Mouse (Mus musculus) mesoderm, embryonic 11.5 days (tissue): ENCODE data around the gene Zmynd10.
"Not testable (repeated sequence)": the region's sequence is repeated elsewhere in the genome, so short reads cannot be mapped to it uniquely, and the experiment has no call there.

Source experiments
- DNase-seq: peaks from one replicate; pipeline ENCODE4 v3.0.0-alpha.2; 2012; ENCODE audit warnings: low read depth, low spot score

Gene Zmynd10

DNA sequence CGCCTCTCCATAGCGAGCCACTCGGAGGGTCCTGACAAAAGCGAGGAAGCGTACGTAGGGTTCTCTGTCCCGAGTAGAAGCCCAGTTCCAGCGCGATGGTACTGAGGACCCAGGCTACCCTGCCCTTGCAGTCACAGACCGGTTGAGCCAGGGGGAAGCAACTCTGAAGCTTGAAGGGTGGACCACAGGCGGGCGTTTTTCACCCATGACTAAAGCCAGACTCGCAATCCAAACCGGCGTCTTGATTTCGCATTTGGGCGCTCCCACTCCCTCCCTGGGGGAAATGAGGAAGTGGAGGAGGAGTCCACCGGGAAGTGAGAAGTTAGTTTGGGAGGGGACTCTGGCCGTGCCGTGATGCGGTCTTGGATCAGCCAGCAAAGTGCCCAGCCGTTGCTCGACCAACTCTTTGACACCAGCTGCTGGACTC is 7.9 kb downstream of the Zmynd10 start:
- peak; percentile 60 for DNase-seq

DNA sequence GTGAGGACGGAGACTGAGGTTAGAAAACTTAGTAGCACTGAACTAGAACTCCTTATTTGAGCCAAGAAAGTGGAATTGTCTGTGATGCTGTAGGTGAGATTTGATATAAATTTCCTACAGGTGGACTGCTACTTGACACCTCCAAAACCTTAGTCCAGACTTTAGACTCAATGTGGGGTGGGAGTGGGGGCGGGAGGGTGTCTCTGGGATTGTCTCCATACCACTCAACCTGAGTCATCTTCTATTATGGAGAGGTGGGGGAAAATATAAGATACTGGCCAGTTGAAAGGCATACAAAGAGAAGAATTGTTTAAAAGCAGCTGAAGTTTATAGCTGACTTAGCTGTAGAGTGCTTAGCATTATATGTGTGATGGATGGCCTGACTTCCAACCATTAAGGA is 8.6 kb downstream of the Zmynd10 start:
- no peak for DNase-seq

DNA sequence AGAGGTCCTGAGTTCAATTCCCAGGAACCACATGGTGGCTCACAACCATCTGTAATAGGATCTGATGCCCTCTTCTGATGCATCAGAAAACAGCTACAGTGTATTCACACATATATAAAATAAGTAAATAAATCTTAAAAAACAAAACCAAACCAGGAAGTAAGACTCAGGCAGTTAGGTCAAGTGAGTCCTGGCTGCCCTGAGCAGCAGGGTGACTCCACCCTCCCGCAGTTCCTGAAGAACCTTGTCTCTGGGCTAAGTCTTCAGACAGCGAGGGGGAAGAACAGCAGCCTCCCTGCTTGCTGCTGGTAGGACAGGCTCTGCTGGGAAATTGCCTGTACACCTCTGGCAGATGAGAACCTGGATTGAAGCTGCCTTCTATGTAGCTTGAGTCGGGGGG is 9.2 kb downstream of the Zmynd10 start:
- no peak for DNase-seq

DNA sequence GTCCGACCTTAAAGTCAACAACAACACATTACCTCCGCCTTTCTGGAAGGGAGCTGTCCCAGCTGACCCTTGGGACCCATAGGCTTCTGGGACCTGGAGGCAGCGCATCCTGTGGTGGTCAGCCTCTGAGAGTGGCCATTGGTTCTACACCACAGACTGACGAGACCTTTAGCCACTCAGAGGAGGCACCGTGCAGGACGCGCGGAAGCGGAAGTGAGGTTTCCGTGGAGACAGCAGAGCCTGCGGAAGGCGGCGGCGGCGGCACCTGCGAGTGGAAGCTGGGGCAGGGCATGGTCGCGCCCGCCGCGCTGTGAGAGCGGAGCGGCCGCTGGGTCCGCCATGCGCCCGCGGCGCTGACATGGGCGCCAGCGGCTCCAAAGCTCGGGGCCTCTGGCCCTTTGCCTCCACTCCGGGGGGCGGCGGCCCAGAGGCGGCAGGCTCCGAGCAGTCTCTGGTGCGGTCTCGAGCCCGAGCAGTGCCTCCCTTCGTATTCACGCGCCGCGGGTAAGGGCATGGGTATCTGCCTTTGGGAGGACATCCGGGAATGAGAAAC is 16.0 kb downstream of the Zmynd10 start, which contains the start of gene Tusc2:
Gene Tusc2, plus strand, starts transcription at position 227 of the 553 bp plus-strand sequence.
- peak; percentile 95 for DNase-seq

DNA sequence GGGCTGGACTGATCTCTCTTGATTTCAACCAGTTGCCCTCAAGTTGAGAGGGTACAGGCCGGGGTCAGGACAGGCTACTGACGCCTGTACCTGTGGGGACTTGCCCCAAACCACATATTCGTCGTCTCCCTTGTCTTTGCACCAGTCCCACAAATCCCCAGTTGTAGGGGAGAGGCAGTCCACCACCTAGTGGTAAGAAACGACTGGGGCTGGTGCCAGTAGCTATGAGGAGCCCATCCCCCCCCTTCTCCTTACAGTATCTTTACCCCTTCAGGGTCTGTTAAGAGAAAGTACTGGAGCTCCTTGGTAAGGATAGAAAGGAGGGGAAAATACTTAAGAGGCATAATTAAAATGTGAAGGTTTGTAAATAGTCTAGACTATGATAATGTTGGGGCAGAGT is 18.5 kb downstream of the Zmynd10 start:
- DNase-seq: not testable (repeated sequence)

DNA sequence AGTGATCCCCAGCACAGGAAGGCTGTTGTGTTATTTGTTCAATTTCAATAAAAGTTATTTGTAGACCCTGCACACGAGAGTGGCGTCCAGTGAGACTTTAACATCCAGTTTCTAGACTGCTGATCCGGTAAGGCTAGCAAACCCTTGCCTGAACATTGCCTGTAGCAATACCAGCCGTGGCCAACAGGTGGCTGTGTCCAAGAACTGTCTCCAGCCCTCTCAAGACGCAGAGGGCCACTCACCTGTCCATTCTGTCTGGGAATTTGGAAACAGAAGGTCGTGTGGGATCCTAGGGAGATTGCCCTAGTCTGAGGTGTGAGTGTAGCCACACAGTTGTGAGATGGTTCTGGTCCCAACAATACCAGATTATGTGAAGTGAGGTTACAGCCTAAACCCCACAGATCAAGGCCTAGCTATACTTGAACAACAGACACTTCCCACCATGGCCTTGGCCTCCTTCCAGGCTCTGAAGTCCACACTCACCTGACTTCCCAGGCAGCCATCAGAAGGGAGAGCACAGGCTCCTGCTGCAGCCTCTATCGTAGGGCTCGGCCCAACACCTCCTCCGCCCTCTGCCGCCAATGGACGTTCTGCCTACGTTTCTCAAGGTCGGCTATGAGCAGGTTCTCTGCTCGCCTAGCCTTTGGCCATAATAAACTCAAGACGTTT is 19.1 kb downstream of the Zmynd10 start:
- peak; percentile 76 for DNase-seq

DNA sequence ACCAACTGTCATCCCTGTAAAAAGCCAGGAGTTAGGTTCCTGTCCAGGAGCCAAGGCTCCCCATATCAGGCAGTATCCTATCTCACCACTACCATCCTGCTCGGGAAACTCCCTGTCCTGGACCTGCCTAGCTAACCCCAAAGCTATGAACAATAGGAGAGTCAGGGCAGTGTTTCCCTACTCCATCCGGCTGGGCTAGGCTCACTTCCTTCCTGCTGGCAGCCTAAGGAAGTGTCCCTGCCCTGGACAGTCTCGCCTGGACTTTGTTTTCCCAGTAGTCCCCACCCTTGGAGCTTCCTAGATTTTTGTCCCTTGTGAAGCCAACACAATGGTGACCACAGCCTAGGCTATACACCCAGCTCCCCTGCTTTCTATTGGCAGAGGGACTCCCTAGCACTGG is 19.8 kb downstream of the Zmynd10 start:
- no peak for DNase-seq

DNA sequence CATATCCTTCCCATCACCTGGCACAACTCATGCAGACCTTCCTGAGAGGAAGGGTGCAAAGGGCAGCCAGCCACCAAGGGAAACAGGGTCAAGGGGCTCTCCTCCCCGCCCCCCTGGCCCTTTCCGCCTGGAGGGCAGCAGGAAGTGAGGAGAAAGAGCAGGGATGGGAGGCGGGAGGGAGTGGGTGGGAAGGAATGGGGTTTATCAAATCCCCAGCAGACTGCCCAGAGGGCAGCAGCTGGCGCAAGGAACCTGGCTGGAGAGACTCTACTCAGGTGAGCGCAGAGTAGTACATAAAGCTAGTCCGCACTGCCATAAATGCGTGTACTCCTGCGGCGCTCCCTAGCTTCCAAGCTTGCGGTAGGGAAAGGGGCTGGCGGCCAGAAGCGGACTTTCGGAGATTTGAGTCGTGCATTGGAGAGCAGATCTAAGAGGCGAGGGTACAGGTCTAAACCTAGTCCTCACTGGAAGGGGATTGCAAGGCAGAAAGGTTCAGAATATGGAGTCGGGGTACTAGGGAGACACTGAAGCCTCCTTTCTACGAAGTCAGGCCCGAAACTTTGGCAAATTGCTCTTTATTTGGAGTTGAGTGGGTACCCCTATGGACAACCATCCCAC is 20.7 kb downstream of the Zmynd10 start, which contains the start of gene Hyal2:
Gene Hyal2, plus strand, starts transcription at position 244 of the 618 bp plus-strand sequence.
- no peak for DNase-seq

DNA sequence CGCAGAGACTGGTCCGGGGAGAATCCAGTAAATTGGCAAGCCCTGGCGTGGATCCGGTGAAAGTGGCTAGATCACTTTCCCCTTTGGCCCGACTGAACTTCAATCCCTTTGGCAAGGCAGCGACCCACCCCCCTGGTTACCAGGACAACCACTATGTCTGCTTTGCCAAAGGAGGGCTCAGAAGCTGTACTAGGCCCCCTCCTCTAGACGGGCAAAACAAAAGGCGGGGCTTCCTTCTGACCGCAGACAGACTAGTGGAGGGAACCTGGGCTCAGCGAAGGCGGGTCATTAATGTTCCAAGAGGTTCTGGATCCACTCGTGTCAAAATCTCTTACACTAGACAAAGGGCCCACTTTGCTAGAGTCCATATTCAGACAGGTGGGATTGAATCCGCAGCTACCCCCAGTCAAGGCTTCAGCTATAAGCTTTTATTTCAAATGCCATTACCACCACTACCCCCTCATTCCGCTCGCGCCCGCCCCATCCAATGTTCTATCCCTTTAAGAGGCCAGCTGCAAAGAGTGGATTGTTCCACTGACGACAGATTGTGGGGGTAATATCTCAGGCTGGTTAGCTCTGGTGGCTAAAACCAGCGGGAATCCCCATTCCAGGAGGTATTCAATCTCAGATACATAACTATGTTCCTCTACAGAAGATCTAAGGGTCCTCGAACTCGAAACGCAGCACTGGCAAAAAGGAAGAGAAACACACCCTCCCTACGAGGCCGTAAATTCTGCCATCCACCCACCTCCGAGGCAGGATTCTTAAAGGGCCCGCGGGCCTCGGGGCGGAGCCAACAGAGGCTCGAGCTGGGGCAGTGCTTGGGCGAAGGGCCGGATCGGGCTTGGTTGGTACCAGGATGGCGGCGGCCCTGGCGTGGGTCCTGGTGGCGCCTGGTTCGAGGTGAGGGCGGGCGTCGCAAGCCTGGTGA is 21.5 kb downstream of the Zmynd10 start:
- peak; percentile 91 for DNase-seq

DNA sequence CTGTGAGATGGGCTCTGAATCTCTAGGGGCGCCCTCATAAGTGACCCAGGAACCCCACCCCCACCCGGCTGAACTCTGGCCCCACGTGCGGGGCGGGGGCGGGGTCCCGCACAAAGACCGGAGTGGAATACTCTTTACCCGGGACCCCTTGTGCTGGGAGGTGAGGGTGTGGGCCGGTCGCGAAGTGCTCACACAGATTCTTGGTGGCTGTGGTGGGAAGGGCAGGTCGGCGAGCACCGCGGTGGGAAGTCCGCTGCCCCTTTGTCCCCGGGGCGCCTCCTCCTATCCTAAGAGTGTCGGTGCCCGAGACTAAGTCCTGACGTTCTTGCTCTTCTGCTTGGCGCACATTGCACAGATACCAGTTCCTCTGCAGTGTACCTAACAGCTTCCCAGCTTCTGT is 22.2 kb downstream of the Zmynd10 start:
- DNase-seq: no peak

DNA sequence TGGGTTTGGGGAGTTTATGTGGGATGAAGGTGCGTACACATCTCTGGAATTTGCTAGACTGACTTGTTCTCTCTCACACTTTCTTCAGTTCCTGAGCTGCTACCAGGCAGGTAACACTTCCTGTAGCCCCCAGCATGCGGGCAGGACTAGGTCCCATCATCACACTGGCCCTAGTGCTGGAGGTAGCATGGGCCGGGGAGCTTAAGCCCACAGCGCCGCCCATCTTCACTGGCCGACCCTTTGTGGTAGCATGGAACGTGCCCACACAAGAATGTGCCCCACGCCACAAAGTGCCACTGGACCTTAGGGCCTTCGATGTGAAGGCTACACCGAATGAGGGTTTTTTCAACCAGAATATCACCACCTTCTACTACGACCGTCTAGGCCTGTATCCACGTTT is 22.9 kb downstream of the Zmynd10 start:
- DNase-seq: no peak

DNA sequence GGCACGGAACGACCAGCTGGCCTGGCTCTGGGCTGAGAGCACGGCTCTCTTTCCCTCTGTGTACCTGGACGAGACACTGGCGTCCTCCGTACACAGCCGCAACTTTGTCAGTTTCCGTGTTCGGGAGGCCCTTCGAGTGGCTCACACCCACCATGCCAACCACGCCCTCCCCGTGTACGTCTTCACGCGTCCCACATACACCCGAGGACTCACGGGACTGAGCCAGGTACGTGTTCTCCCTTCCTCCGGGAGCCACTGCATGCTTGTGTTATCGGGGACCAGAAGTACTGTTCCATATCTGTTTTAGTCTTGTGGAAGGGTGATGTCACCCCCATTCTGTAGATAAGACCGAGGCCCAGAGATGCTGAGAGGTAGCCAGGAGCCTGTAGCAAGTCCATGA is 23.7 kb downstream of the Zmynd10 start:
- no peak for DNase-seq

DNA sequence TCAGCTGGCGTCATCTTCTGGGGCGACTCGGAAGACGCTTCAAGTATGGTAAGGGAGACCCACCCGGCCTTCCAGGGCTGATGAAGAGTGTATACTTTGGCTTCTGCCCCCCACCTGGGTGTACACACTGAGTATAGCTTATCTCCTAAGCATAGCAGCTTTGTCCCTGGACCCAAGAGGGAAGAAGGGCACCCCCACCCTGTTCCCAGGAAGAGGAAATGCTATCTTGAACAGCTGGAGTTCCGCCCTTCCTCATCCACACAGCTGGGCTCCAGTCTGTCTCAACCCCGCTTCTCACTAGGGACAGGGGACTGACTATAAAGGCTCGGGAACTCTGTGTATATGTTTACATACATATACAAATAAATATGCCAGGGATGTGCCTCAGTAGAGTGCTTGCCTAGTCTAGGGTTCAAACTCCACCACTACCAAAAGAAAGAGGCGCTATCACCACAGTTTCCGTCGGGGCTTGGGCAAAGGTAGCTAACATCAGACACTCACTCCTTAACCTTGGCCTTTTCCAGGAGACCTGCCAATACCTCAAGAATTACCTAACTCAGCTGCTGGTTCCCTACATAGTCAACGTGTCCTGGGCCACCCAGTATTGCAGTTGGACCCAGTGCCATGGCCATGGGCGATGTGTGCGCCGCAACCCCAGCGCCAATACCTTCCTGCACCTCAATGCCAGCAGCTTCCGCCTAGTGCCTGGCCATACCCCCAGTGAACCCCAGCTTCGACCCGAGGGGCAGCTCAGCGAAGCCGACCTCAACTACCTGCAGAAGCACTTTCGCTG is 24.6 kb downstream of the Zmynd10 start:
- DNase-seq: no peak

DNA sequence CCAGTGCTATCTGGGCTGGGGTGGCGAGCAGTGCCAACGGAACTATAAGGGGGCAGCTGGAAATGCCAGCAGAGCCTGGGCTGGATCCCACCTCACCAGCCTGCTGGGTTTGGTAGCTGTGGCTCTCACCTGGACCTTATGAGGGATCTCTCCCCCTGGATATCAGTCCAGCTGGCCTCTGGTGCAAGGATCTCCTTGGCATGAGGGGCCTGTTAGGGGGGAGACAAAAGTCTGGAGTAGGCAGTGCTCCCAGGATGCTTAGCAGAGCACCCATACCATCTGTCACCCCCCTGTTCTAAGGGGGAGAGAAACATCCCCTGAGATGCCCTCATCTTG is 25.2 kb downstream of the Zmynd10 start:
- DNase-seq: no peak

DNA sequence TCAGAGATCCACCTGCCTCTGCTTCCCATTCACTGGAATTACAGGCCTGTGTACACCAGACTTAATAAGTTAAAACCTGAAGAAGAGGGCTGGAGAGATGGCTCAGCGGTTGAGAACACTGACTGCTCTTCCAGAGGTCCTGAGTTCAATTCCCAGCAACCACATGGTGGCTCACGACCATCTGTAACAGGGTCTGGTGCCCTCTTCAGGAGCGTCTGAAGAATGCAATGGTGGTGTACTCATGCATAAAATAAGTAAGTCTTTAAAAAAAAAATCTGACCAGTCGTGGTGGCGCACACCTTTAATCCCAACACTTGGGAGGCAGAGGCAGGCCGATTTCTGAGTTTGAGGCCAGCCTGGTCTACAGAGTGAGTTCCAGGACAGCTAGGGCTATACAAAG is 26.7 kb downstream of the Zmynd10 start:
- not testable (repeated sequence) for DNase-seq

DNA sequence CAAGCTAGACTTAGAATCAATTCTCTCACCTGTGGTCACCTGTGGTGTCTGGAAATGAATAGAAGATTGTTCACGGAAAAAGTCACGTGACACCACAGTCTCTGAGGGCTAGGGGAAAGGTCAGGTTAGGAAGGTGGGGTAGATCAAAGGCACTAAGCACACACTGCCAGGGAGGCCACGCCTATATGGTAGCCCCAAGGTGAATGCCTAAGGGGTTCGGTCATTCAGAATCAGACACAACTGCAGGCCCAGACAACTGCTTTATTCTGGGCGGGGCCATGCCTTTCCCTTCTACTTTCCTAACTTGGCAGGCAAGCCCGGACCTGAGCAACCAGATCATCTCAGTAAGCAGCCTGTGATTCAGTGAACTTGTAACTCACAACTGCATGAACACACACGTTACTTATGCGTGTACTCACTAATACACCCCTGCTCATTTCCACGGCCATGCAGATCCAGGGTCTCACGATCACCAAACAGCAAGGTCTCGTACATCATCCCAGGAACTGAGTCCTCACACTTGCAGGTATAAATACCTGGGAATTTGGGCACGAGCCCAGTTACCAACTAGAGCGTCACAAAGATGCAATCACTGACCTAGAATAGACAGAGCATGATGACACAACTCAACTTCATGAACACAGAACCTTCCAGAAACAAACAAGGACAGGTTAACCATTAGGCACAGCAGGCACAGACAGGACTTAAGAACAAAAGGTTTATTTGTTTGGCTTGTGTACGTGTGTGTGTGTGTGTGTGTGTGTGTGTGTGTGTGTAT is 28.7 kb downstream of the Zmynd10 start:
- no peak for DNase-seq

DNA sequence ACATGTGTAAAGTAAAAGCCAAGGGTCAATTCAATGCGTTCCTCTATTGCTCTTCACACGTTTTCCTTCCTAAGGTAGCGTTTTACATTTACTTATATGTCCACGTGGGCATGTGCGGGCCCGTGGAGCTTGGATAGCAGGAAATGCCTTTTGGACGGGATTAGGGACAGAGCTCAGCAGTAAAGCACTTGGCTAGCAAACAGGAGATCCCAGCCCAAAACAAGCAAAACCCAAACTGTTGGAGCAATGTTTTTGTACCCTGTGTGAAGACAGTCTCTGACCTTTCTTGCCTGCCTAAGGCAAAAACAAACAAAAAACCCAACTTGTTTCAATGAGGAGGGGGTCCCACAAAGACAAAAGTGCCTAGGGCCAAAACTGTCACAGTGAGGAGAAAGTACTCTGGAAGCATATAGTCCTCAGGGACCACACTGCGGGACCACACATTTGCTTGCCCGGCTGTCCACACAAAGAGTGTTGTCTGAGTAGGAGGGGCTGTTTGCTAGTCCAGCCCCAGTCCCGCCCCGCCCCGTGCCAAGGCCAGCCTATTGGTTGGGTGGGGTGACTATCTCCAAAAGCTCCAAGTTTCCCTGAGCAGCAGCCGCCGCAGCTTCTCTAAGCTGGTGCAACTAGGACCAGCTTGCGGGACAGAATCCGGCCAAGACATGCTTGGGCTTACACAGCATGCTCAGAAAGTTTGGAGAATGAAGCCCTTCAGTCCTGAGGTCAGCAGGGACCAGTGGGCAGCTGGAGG is 29.4 kb downstream of the Zmynd10 start, which contains the start of gene Hyal1:
Gene Hyal1, plus strand, starts transcription at position 571 of the 751 bp plus-strand sequence.
- peak; percentile 76 for DNase-seq

DNA sequence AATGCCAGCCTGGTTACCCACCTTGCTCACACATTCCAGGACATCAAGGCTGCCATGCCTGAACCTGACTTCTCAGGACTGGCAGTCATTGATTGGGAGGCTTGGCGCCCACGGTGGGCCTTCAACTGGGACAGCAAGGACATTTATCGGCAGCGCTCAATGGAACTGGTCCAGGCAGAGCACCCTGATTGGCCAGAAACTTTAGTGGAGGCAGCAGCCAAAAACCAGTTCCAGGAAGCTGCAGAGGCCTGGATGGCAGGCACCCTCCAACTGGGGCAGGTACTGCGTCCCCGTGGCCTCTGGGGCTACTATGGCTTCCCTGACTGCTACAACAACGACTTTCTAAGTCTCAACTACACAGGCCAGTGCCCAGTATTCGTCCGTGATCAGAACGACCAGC is 30.8 kb downstream of the Zmynd10 start:
- DNase-seq: no peak

DNA sequence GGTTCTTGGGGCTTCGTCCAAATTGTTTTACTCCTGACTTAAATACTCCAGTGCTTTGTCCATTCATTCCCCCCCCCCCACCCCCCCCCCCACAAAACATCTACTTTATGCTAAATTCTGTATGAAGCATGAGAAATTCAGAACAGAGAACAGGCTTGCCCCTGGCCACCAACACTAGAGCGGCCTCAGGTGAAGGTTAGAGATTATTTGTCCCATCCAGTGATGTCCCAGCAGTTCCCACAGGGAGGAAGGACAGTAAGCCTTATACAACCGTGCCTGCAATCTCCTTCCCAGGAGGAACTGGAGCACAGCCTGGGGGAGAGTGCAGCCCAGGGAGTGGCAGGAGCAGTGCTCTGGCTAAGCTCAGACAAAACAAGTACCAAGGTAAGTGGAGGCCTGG is 31.5 kb downstream of the Zmynd10 start, which contains the start of gene Naa80:
Gene Naa80, plus strand, starts transcription at position 301 of the 400 bp plus-strand sequence.
- no peak for DNase-seq
